Comparison of ENCODE assay signal across 19 mouse cellular contexts in the genomic region with DNA sequence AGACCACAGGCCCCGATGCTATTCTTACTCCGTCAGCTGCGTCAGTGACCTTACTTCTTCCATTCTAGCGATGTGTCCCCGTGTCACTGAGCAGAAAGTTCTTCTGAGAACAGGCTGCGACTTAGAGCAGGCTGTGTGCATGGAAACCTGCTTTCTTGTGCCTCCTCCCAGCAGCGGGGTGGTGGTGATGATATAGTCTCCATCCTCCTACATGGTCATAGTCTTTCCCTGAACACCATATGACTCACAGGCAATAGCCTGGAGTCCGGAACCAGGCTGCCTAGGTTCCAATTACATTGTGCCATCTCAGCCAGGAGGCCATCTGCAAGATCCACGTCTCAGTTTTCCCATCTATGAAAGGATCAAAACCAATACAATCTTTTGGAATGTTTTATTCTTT.
DNase-seq lines count a peak whose midpoint lies in the region; ATAC-seq lines count a peak whose summit lies in the region.
"Had no signal": no experiment of that assay in that cellular context is flagged by ENCODE, and none has a peak within 500 bp of the region (broad histone marks: within the 10 kb centered on the region; RNA-seq: fewer than 3 reads in every experiment).

No protein-coding gene starts in this region.

- ATAC-seq in frontal cortex, adult (ENCODE audit: low TSS enrichment), result peak; percentile 96
- ATAC-seq: activated CD4-positive, CD25-positive, alpha-beta regulatory T cell, adult 4 months; intestine, embryonic 15.5 days had no signal

- DNase-seq in frontal cortex, postnatal 14 days (ENCODE audit: low spot score in 2 of 2), result no peak
- peak; percentile 17 for DNase-seq in right cerebral cortex, adult 18-20 months
- no peak for DNase-seq in right cerebral cortex, postnatal 10 days (ENCODE audit: low spot score in 2 of 2)
- DNase-seq in 3T3-L1 (ENCODE audit: low read depth, low spot score), result peak; percentile 7
- DNase-seq in B cell, adult 2 months, result no peak
- DNase-seq: adrenal gland, adult 8-10 months; adrenal gland, postnatal 25 days; cerebellum, adult 18-20 months; cerebellum, adult 9-11 months; cerebellum, postnatal 36 days; embryo, embryonic 11 days; gastrocnemius, postnatal 10 days; gastrocnemius, postnatal 36 days; heart, postnatal 10 days; heart, postnatal 36 days; kidney, adult 11 months had no signal

Comparison
In these comparisons a context has a peak if more than half of its experiments do, and no peak if none do; other contexts are left out.
1. DNase-seq: peak in right cerebral cortex, adult 18-20 months (single experiment) and 3T3-L1 (single experiment); none in frontal cortex, postnatal 14 days (0 of 2), right cerebral cortex, postnatal 10 days (0 of 2) and B cell, adult 2 months (0 of 2).